Mouse (Mus musculus): ENCODE results near the gene Syvn1. TPM values are rescaled to one million over a fixed set of nuclear protein-coding genes. Genes with fewer than 3 reads are reported as not detected.

The Syvn1 gene
- polyA plus RNA-seq, 1 experiment, result 27.5 TPM

- TF ChIP-seq CTCF (IDR thresholded peaks at IDR 0.05; ENCODE audit: extremely low read depth, insufficient read depth, low read length) (no peak), POLR2A (IDR thresholded peaks at IDR 0.05; ENCODE audit: extremely low read depth, insufficient read depth, low read length) (peak; percentile 49; the same call in 1 of the 2 replicates)
- peaks cover 4% of the 10 kb centered on the region for H3K4me1 ChIP-seq (ENCODE audit: control insufficient read depth, insufficient read depth, low read length)
- peak within 1 kb of the TSS; percentile 89 for H3K4me3 ChIP-seq (ENCODE audit: insufficient read depth, low read length)
- peak within 1 kb of the TSS; percentile 75 for H3K27ac ChIP-seq (ENCODE audit: insufficient read depth, low read length)
These were observed 30.4 kb downstream of the Syvn1 start, which contains the start of gene Vps51 for GRCm38 (mm10) chr19:6076564-6077393. TSS of gene Vps51 (minus strand) at chr19:6077231.

GRCm38 (mm10) chr19:6079983-6080480 lies 33.7 kb downstream of the Syvn1 start, which contains the start of gene Tmem262:
TSS of gene Tmem262 (plus strand) at chr19:6080033.
- no peak for TF ChIP-seq CTCF (IDR thresholded peaks at IDR 0.05; ENCODE audit: extremely low read depth, insufficient read depth, low read length)
- no peak for TF ChIP-seq POLR2A (IDR thresholded peaks at IDR 0.05; ENCODE audit: extremely low read depth, insufficient read depth, low read length)
- no peak within 1 kb of the TSS for H3K27ac ChIP-seq (ENCODE audit: insufficient read depth, low read length)
- no peak within 1 kb of the TSS for H3K4me3 ChIP-seq (ENCODE audit: insufficient read depth, low read length)
- H3K4me1 ChIP-seq (ENCODE audit: control insufficient read depth, insufficient read depth, low read length), result peaks cover 7% of the 10 kb centered on the region

GRCm38 (mm10) chr19:6082156-6082555 lies 35.8 kb downstream of the Syvn1 start, which contains the start of gene Gm28374:
TSS of gene Gm28374 (minus strand) at chr19:6082256.
- Histone ChIP-seq H3K4me1 (ENCODE audit: control insufficient read depth, insufficient read depth, low read length) (0 out of 2 replicates have a peak, but pooled peaks cover 4% of the 10 kb centered on the region), H3K27ac (ENCODE audit: insufficient read depth, low read length) (no peak within 1 kb of the TSS), H3K4me3 (ENCODE audit: insufficient read depth, low read length) (no peak within 1 kb of the TSS)
- no peak for TF ChIP-seq POLR2A (IDR thresholded peaks at IDR 0.05; ENCODE audit: extremely low read depth, insufficient read depth, low read length)
- TF ChIP-seq CTCF (IDR thresholded peaks at IDR 0.05; ENCODE audit: extremely low read depth, insufficient read depth, low read length), result no peak

- TF ChIP-seq POLR2A (IDR thresholded peaks at IDR 0.05; ENCODE audit: extremely low read depth, insufficient read depth, low read length), result peak; percentile 70; the same call in 1 of the 2 replicates
- no peak for TF ChIP-seq CTCF (IDR thresholded peaks at IDR 0.05; ENCODE audit: extremely low read depth, insufficient read depth, low read length)
- Histone ChIP-seq H3K4me3 (ENCODE audit: insufficient read depth, low read length) (peak within 1 kb of the TSS; percentile 53), H3K27ac (ENCODE audit: insufficient read depth, low read length) (no peak within 1 kb of the TSS), H3K4me1 (ENCODE audit: control insufficient read depth, insufficient read depth, low read length) (0 out of 2 replicates have a peak, but pooled peaks cover 3% of the 10 kb centered on the region)
These were observed 38.3 kb downstream of the Syvn1 start, which contains the start of the genes Zfpl1 and Cdca5 for GRCm38 (mm10) chr19:6084478-6085248. TSS of gene Zfpl1 (minus strand) at chr19:6084956. TSS of gene Cdca5 (plus strand) at chr19:6084983.

GRCm38 (mm10) chr19:6085417-6085879 lies 39.1 kb downstream of the Syvn1 start:
- Histone ChIP-seq H3K4me1 (ENCODE audit: control insufficient read depth, insufficient read depth, low read length) (0 out of 2 replicates have a peak, but pooled peaks cover 3% of the 10 kb centered on the region), H3K27ac (ENCODE audit: insufficient read depth, low read length) (no peak overlapping the region), H3K4me3 (ENCODE audit: insufficient read depth, low read length) (no peak overlapping the region; the same call in 1 of the 2 replicates)
- no peak for TF ChIP-seq CTCF (IDR thresholded peaks at IDR 0.05; ENCODE audit: extremely low read depth, insufficient read depth, low read length)
- no peak for TF ChIP-seq POLR2A (IDR thresholded peaks at IDR 0.05; ENCODE audit: extremely low read depth, insufficient read depth, low read length)

- no peak overlapping the region for H3K27ac ChIP-seq (ENCODE audit: insufficient read depth, low read length)
- H3K4me3 ChIP-seq (ENCODE audit: insufficient read depth, low read length), result no peak overlapping the region
- TF ChIP-seq POLR2A (IDR thresholded peaks at IDR 0.05; ENCODE audit: extremely low read depth, insufficient read depth, low read length), result no peak
- no peak for TF ChIP-seq CTCF (IDR thresholded peaks at IDR 0.05; ENCODE audit: extremely low read depth, insufficient read depth, low read length)
- H3K4me1 ChIP-seq (ENCODE audit: control insufficient read depth, insufficient read depth, low read length), result 0 out of 2 replicates have a peak, but pooled peaks cover 2% of the 10 kb centered on the region
These were observed 42.5 kb downstream of the Syvn1 start for GRCm38 (mm10) chr19:6088841-6089240.

GRCm38 (mm10) chr19:6094119-6094518 lies 47.7 kb downstream of the Syvn1 start, which contains the start of gene AC131692.1:
TSS of gene AC131692.1 (plus strand) at chr19:6094419.
- H3K4me1 ChIP-seq (ENCODE audit: control insufficient read depth, insufficient read depth, low read length), result no peaks in the 10 kb centered on the region
- H3K27ac ChIP-seq (ENCODE audit: insufficient read depth, low read length), result no peak within 1 kb of the TSS
- H3K4me3 ChIP-seq (ENCODE audit: insufficient read depth, low read length), result no peak within 1 kb of the TSS
- TF ChIP-seq CTCF (IDR thresholded peaks at IDR 0.05; ENCODE audit: extremely low read depth, insufficient read depth, low read length) (no peak), POLR2A (IDR thresholded peaks at IDR 0.05; ENCODE audit: extremely low read depth, insufficient read depth, low read length) (no peak)

GRCm38 (mm10) chr19:6097847-6098246 lies 51.5 kb downstream of the Syvn1 start:
- no peak for TF ChIP-seq CTCF (IDR thresholded peaks at IDR 0.05; ENCODE audit: extremely low read depth, insufficient read depth, low read length)
- TF ChIP-seq POLR2A (IDR thresholded peaks at IDR 0.05; ENCODE audit: extremely low read depth, insufficient read depth, low read length), result no peak
- Histone ChIP-seq H3K4me3 (ENCODE audit: insufficient read depth, low read length) (no peak overlapping the region), H3K27ac (ENCODE audit: insufficient read depth, low read length) (no peak overlapping the region), H3K4me1 (ENCODE audit: control insufficient read depth, insufficient read depth, low read length) (no peaks in the 10 kb centered on the region)

- no peaks in the 10 kb centered on the region for H3K4me1 ChIP-seq (ENCODE audit: control insufficient read depth, insufficient read depth, low read length)
- no peak overlapping the region for H3K4me3 ChIP-seq (ENCODE audit: insufficient read depth, low read length)
- H3K27ac ChIP-seq (ENCODE audit: insufficient read depth, low read length), result no peak overlapping the region
- TF ChIP-seq CTCF (IDR thresholded peaks at IDR 0.05; ENCODE audit: extremely low read depth, insufficient read depth, low read length) (no peak), POLR2A (IDR thresholded peaks at IDR 0.05; ENCODE audit: extremely low read depth, insufficient read depth, low read length) (no peak)
These were observed 54.8 kb downstream of the Syvn1 start for GRCm38 (mm10) chr19:6101186-6101585.

All from cortical plate, adult 2 months (tissue).